Mouse (Mus musculus) monocyte, adult 59 days (primary cell): ENCODE measurements around the gene Ruvbl1. TPM values are rescaled to one million over a fixed set of nuclear protein-coding genes. Genes with fewer than 3 reads are reported as not detected.

Experiments used
- total RNA-seq, 2 experiments: library from RNA; stranded (reverse); gene quantifications; one replicate each; pipeline ENCODE4 v1.2.4; 2023

Gene Ruvbl1
- total RNA-seq, result 10 to 100 TPM; 11.3 to 21.0 TPM

DNA sequence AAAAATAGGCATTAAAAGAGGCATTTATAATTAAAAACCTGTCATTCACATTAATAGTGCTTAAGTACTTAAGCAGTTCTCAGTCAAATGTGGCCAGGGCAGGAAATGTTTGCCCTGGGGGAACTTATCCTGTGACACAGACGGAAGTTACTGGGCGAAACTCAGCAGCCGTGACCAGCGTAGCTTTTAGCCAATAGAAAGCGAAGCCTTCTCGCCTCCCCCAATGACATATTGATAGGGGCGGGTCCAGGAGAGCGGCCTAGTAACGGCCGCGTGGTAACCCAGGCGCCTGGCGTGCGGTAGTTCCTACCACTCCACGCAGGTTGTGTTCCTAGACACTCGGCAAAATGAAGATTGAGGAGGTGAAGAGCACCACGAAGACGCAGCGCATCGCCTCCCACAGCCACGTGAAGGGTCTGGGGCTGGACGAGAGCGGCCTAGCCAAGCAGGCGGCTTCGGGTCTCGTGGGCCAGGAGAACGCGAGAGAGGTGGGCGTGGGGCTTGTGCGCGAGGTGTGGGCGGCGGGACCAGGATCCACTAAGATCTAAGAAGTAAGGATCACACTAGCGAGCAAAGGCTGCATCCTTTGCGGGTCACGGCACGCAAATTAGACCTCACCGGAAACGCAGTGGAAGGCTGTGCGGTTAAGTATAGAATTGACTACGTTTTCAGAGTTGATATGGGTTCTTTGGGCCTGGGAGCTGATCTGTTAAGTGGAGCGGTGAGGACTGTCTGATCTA is at the start of gene Ruvbl1:
Ruvbl1 (plus strand) TSS at position 229 of the 740 bp plus-strand sequence.

DNA sequence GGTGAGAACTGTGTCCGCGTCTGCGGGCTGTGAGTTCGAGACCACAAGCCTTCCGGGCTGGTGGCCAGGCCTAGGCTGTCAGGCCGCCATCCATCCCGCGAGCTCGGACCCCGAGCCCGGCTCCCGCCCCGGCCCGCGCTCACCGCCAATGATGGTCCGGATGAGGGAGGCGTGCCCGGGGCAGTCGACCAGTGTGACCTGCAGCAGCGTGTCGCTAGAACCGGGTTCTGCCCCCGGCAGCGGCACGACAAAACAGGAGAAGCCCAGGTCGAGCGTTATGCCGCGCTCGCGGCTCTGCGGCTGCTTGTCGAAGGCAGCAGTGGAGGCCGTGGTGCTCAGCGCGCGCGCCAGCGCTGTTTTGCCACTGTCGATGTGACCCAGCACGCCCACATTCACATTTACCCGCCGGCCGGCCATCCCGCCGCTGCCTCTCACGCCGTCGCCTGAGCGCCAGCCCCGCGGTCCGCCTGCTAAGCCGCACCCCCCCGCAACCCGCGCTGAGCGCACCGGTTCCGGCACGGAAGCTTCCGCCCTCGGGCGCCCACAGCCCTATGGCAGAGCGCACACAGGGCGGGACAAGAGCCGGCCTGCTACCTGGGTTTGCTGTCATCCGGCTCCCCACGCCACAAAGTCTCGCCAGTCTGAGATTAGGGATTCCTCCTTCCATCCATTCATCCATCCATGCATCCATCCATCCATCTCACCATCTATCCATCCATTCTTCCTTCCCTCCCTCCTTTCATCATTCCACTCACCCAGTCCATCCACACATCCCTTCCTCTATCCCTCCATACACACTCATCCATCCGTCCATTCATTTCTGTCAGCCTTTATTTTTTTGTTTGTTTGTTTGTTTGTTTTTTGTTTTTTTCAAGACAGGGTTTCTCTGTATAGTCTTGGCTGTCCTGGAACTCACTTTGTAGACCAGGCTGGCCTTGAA is 18.9 kb upstream of the Ruvbl1 start, which contains the start of gene Eefsec:
Eefsec (minus strand) TSS at position 477 of the 940 bp plus-strand sequence.

DNA sequence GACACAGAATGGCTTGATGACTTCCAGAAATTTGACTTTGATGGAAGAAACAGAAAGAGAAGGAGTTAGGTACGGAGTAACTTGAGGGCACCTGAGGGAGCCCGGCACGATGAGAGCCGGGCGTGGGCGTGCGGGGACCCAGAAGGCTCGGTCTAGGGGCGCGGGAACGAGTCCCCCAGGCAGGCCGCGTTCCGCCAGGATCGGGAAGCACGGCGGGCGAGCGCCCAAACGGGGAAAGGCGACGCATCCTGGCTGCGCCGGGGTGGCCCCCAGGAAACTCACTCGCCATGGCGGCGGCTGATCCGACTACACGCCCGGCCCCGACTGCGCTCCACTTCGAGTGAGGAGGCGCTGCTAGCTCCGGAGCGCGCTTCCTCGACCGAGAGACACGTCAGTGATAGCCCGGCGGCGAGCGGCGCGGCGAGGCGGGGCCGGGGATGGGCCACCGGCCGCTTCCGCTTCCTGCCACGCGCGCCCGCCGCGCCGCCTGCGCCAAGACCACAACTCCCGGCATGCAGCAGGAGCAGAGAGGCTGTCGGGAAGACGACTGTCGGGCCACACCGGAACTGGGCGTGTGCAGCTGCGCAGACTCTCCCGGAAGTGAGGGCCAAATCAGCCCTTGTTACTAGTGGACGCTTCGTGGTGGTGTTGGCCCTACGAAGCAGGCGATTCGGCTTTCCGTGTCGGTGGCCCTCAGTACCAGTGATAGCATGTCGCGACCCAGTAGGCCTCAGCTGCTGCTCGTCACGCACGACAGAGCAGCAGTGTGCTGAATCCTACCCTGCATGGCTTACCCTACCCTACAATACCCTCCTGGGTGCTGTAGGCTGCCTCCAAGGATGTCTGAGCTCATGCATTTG is 53.4 kb downstream of the Ruvbl1 start, which contains the start of gene Sec61a1:
Sec61a1 (minus strand) TSS at position 502 of the 860 bp plus-strand sequence.

Other genes with a start within 250 kb of the Ruvbl1 start
- not detected for gene Dnajb8, start 243.1 kb upstream of the Ruvbl1 start, total RNA-seq
- gene Eefsec, start 18.9 kb upstream of the Ruvbl1 start, total RNA-seq, result 10 to 100 TPM; 14.1 to 18.8 TPM
- 100 to 1,000 TPM; 211 to 216 TPM for gene Sec61a1, start 53.5 kb downstream of the Ruvbl1 start, total RNA-seq
- gene Kbtbd12, start 172.5 kb downstream of the Ruvbl1 start, total RNA-seq, result under 1 TPM in 1 of 2 experiments, not detected in 1; 0.58 TPM